Mouse (Mus musculus): ENCODE data around the gene Mpg.

DNA sequence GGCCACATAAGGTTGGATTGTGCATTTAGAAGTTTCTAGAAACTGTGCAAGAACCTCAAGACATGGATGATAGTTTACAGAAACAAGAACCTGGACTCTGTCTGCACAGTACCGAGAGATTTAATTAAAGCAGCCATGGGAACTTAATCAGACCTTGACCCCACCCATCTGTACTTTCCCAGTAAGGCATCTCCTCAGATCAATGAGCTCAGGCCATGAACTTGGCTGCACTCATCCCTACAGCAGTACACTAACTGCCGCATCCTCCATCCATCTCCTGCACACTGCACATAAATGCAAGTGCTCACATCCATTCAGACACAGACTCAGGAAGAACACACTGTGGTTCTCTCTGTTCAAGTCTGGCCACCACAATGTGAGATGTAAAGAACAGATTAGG lies 54.3 kb downstream of the Mpg start:
- TF ChIP-seq POLR2A (IDR thresholded peaks at IDR 0.05; ENCODE audit: low read depth, low read length) (no peak), CTCF (IDR thresholded peaks at IDR 0.05; ENCODE audit: extremely low read depth, insufficient read depth, insufficient read length, insufficient replicate concordance) (no peak)

All from spleen, adult 2 months (tissue).